ENCODE assay signal across 11 mouse cellular contexts in the genomic region with DNA sequence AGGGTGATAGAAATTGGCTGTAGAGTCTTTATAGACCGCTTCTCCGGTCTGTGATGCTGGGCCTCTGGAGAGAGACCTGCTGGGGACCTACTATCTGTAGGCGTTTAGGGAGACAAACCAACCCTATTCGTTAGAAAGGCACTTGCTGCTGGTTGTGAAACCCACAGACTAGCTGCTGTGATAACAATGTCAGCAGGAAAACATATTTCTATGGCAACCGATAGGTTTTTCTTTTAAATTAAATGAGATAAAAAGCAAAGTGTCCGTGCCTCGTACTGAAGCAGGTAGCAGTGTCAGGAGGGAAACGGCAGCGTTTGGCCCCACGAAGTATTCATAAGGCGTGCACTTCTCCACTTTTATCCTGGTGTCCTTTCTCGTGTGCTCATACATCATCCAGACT.
DNase-seq lines count a peak whose midpoint lies in the region; ATAC-seq and TF ChIP-seq lines count a peak whose summit lies in the region.
"Had no signal": no experiment of that assay in that cellular context is flagged by ENCODE, and none has a peak within 500 bp of the region (broad histone marks: within the 10 kb centered on the region; RNA-seq: fewer than 3 reads in every experiment).

No protein-coding gene starts in this region.

- H3K27ac ChIP-seq in heart, embryonic 12.5 days (ENCODE audit: poor library complexity, severe bottlenecking), result no peak overlapping the region
- H3K27ac ChIP-seq in forebrain, postnatal 0 days (ENCODE audit: low read depth, low read length), result peak overlapping the region; percentile 84
- peak overlapping the region; percentile 81 for H3K27ac ChIP-seq in midbrain, embryonic 16.5 days (ENCODE audit: low read length)
- H3K27ac ChIP-seq: embryonic facial prominence, embryonic 15.5 days had no signal

- no peak for DNase-seq in heart, adult 8-10 months (ENCODE audit: low spot score)
- peak; percentile 35 for DNase-seq in brain, embryonic 14.5 days (ENCODE audit: low read depth)
- no peak for DNase-seq in forebrain, postnatal 0 days
- no peak for DNase-seq in yolk sac, embryonic 10.5 days (ENCODE audit: low spot score)
- no peak for DNase-seq in urinary bladder, adult 18-20 months (ENCODE audit: low spot score in 2 of 2)
- DNase-seq: gastrocnemius, postnatal 36 days; liver, postnatal 0 days; lung, postnatal 36 days had no signal

- H3K27me3 ChIP-seq in heart, embryonic 12.5 days (replicated peaks), result 0 out of 2 replicates have a peak, but pooled peaks cover 7% of the 10 kb centered on the region
- H3K27me3 ChIP-seq in forebrain, postnatal 0 days (ENCODE audit: insufficient read depth, low read length), result no peaks in the 10 kb centered on the region
- H3K27me3 ChIP-seq in midbrain, embryonic 16.5 days (ENCODE audit: control insufficient read depth, insufficient read depth, low read depth, low read length), result no peaks in the 10 kb centered on the region
- H3K27me3 ChIP-seq: embryonic facial prominence, embryonic 15.5 days had no signal

- no peak for TF ChIP-seq CTCF in brain, embryonic 14.5 days (IDR thresholded peaks at IDR 0.05; ENCODE audit: borderline replicate concordance, extremely low read depth, insufficient read depth, insufficient read length)
- no peak for TF ChIP-seq CTCF in forebrain, postnatal 0 days (IDR thresholded peaks at IDR 0.05; ENCODE audit: low read depth)

- no peaks in the 10 kb centered on the region for H3K36me3 ChIP-seq in heart, embryonic 12.5 days
- no peaks in the 10 kb centered on the region for H3K36me3 ChIP-seq in forebrain, postnatal 0 days (ENCODE audit: insufficient read depth)
- no peaks in the 10 kb centered on the region; the same call in 1 of the 2 replicates for H3K36me3 ChIP-seq in midbrain, embryonic 16.5 days (ENCODE audit: control insufficient read depth, insufficient read depth, low read length)
- H3K36me3 ChIP-seq: embryonic facial prominence, embryonic 15.5 days had no signal

- H3K4me3 ChIP-seq in heart, embryonic 12.5 days, result no peak overlapping the region
- H3K4me3 ChIP-seq in forebrain, postnatal 0 days (ENCODE audit: low read depth, low read length), result no peak overlapping the region
- no peak overlapping the region for H3K4me3 ChIP-seq in midbrain, embryonic 16.5 days (ENCODE audit: low read depth, low read length)
- H3K4me3 ChIP-seq: embryonic facial prominence, embryonic 15.5 days had no signal

- peak overlapping the region; percentile 28; the same call in 1 of the 2 replicates for H3K4me2 ChIP-seq in heart, embryonic 12.5 days
- peak overlapping the region; percentile 16; the same call in 1 of the 2 replicates for H3K4me2 ChIP-seq in forebrain, postnatal 0 days (ENCODE audit: low read depth)
- H3K4me2 ChIP-seq in midbrain, embryonic 16.5 days (ENCODE audit: low read length), result peak overlapping the region; percentile 8; the same call in 1 of the 2 replicates
- H3K4me2 ChIP-seq: embryonic facial prominence, embryonic 15.5 days had no signal

- H3K9ac ChIP-seq in heart, embryonic 12.5 days, result no peak overlapping the region
- H3K9ac ChIP-seq in forebrain, postnatal 0 days, result peak overlapping the region; percentile 15
- peak overlapping the region; percentile 12; the same call in 1 of the 2 replicates for H3K9ac ChIP-seq in midbrain, embryonic 16.5 days (ENCODE audit: low read depth, low read length)
- H3K9ac ChIP-seq: embryonic facial prominence, embryonic 15.5 days; liver, postnatal 0 days had no signal

- ATAC-seq in heart, embryonic 12.5 days (ENCODE audit: insufficient number of reproducible peaks, low FRiP score), result no peak
- peak; percentile 25 for ATAC-seq in forebrain, postnatal 0 days
- ATAC-seq in midbrain, embryonic 16.5 days, result peak; percentile 13; the same call in 1 of the 2 replicates
- ATAC-seq: liver, postnatal 0 days had no signal

- no peak for TF ChIP-seq POLR2A in brain, embryonic 14.5 days (IDR thresholded peaks at IDR 0.05; ENCODE audit: borderline replicate concordance, extremely low read depth, insufficient read depth, insufficient read length, poor library complexity, severe bottlenecking)

- 42% methylated on average over 12 of the region's 12 CpGs for WGBS in heart, embryonic 12.5 days
- WGBS in forebrain, postnatal 0 days, result 49% methylated on average over 12 of the region's 12 CpGs
- 53% methylated on average over 12 of the region's 12 CpGs for WGBS in midbrain, embryonic 16.5 days

- H3K9me3 ChIP-seq in heart, embryonic 12.5 days (replicated peaks), result no peaks in the 10 kb centered on the region
- H3K9me3 ChIP-seq in forebrain, postnatal 0 days (ENCODE audit: low read length), result no peaks in the 10 kb centered on the region
- no peaks in the 10 kb centered on the region for H3K9me3 ChIP-seq in midbrain, embryonic 16.5 days (replicated peaks; ENCODE audit: control insufficient read depth, low read length, poor library complexity, severe bottlenecking)
- H3K9me3 ChIP-seq: embryonic facial prominence, embryonic 15.5 days had no signal

- H3K4me1 ChIP-seq in heart, embryonic 12.5 days (replicated peaks), result peaks cover 9% of the 10 kb centered on the region
- peaks cover 22% of the 10 kb centered on the region for H3K4me1 ChIP-seq in forebrain, postnatal 0 days (ENCODE audit: insufficient read depth)
- H3K4me1 ChIP-seq in midbrain, embryonic 16.5 days (ENCODE audit: control insufficient read depth, insufficient read depth, low read length), result peaks cover 49% of the 10 kb centered on the region
- H3K4me1 ChIP-seq: embryonic facial prominence, embryonic 15.5 days had no signal
